Mouse (Mus musculus) midbrain, embryonic 15.5 days (tissue): ENCODE measurements around the gene AI593442. TPM values are rescaled to one million over a fixed set of nuclear protein-coding genes. Genes with fewer than 3 reads are reported as not detected.

Experiments
- ATAC-seq: fragments of 200-750 bp; cut with Nextera tagmentation; replicated peaks from 2 replicates; pipeline ENCODE4 v1.8.0; 2017; ENCODE audit warnings: moderate TSS enrichment
- H3K27ac ChIP-seq: fragments of 300-500 bp; sonication (generic); 2 replicates; pipeline ENCODE4 v1.5.1; 2015; ENCODE audit warnings: mild to moderate bottlenecking, inconsistent platforms
- H3K27me3 ChIP-seq: fragments of 300-500 bp; sonication (generic); replicated peaks from 2 replicates; pipeline ENCODE4 v1.6.1; 2015; ENCODE audit warnings: inconsistent platforms
- H3K36me3 ChIP-seq: fragments of 300-500 bp; sonication (generic); replicated peaks from 2 replicates; pipeline ENCODE4 v1.6.1; 2015; ENCODE audit warnings: inconsistent platforms
- H3K4me1 ChIP-seq: fragments of 300-500 bp; sonication (generic); 2 replicates; pipeline ENCODE4 v1.6.1; 2015; ENCODE audit warnings: inconsistent platforms
- H3K4me2 ChIP-seq: fragments of 300-500 bp; sonication (generic); 2 replicates; pipeline ENCODE4 v1.6.1; 2015; ENCODE audit warnings: inconsistent platforms, mild to moderate bottlenecking, moderate library complexity
- H3K4me3 ChIP-seq: fragments of 300-500 bp; sonication (generic); 2 replicates; pipeline ENCODE4 v1.5.1; 2015; ENCODE audit warnings: mild to moderate bottlenecking, inconsistent platforms
- H3K9ac ChIP-seq: fragments of 300-500 bp; sonication (generic); 2 replicates; pipeline ENCODE4 v1.6.1; 2015; ENCODE audit warnings: mild to moderate bottlenecking, inconsistent platforms
- H3K9me3 ChIP-seq: fragments of 300-500 bp; sonication (generic); 2 replicates; pipeline ENCODE4 v1.6.1; 2016; ENCODE audit warnings: inconsistent platforms
- WGBS: fragments of 180-500 bp; shearing (Covaris S2); methylation state at CpG from one replicate; pipeline ENCODE4 v1.1.7; 2015; ENCODE audit warnings: mixed read lengths; 5-methylcytosine and 5-hydroxymethylcytosine counted together
- polyA plus RNA-seq: library from polyadenylated mRNA; unstranded; fragments of >200 nt; fragmentation: Nextera tagmentation; extraction: Ambion mirVana; gene quantifications from 2 replicates; pipeline ENCODE4 v1.2.1, GENCODE M21; 2015

AI593442 gene
- polyA plus RNA-seq, 1 experiment from 2014 or later, result 62.4 TPM

DNA sequence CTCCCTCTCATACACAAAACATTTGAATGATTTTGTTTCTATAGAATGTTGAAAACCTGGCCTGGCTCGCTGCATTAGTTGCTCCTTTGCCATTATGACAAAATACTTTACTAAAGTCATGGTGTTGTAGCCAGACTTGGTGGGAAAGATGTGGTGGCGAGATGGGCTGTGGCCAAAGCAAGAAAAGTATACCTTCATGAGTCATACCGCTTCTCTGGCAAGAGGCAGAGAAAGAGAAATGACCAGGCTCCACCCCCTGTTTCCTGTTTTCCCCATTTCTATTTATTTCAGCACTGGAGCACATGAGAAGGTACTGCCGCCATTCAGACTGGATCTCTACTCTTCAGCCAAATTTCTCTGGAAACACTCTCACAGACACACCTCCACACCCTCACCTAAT, 35.0 kb downstream of the AI593442 start:
- H3K27ac ChIP-seq, result no peak overlapping the region
- no peaks in the 10 kb centered on the region for H3K27me3 ChIP-seq
- no peak for ATAC-seq
- no peak overlapping the region for H3K4me2 ChIP-seq
- no peak overlapping the region for H3K4me3 ChIP-seq
- no peaks in the 10 kb centered on the region for H3K9me3 ChIP-seq
- WGBS, result 76% methylated on average over 4 of the region's 4 CpGs
- no peak overlapping the region for H3K9ac ChIP-seq
- no peaks in the 10 kb centered on the region for H3K4me1 ChIP-seq
- no peaks in the 10 kb centered on the region for H3K36me3 ChIP-seq

GRCm38 (mm10) chr9:52644156-52644555, 35.4 kb downstream of the AI593442 start:
- Histone ChIP-seq H3K4me3 (no peak overlapping the region), H3K9me3 (no peaks in the 10 kb centered on the region), H3K4me1 (no peaks in the 10 kb centered on the region), H3K27ac (no peak overlapping the region), H3K4me2 (no peak overlapping the region), H3K9ac (no peak overlapping the region), H3K36me3 (no peaks in the 10 kb centered on the region), H3K27me3 (no peaks in the 10 kb centered on the region)
- no peak for ATAC-seq
- 88% methylated on average over 4 of the region's 4 CpGs for WGBS

- no peaks in the 10 kb centered on the region for H3K9me3 ChIP-seq
- 78% methylated on average over 2 of the region's 2 CpGs for WGBS
- H3K27me3 ChIP-seq, result no peaks in the 10 kb centered on the region
- no peak for ATAC-seq
- H3K4me1 ChIP-seq, result no peaks in the 10 kb centered on the region
- no peaks in the 10 kb centered on the region for H3K36me3 ChIP-seq
- H3K9ac ChIP-seq, result no peak overlapping the region
- no peak overlapping the region for H3K4me2 ChIP-seq
- no peak overlapping the region for H3K27ac ChIP-seq
- no peak overlapping the region for H3K4me3 ChIP-seq
Observed at GRCm38 (mm10) chr9:52635991-52636390, 43.6 kb downstream of the AI593442 start.

GRCm38 (mm10) chr9:52623926-52624325, 55.7 kb downstream of the AI593442 start:
- 86% methylated on average over 4 of the region's 4 CpGs for whole genome bisulfite sequencing

More at GRCm38 (mm10) chr9:52623926-52624325, 55.7 kb downstream of the AI593442 start:
- Histone ChIP-seq H3K27me3 (no peaks in the 10 kb centered on the region), H3K4me1 (no peaks in the 10 kb centered on the region), H3K27ac (no peak overlapping the region), H3K9me3 (no peaks in the 10 kb centered on the region), H3K9ac (no peak overlapping the region), H3K4me3 (no peak overlapping the region), H3K4me2 (no peak overlapping the region), H3K36me3 (no peaks in the 10 kb centered on the region)
- no peak for ATAC-seq
